Mouse (Mus musculus) left cerebral cortex, adult 8-10 months (tissue): Measurements from ENCODE around the gene Ube2t. TPM values are rescaled to one million over a fixed set of nuclear protein-coding genes. Genes with fewer than 3 reads are reported as not detected.

Experiments
- total RNA-seq, 4 experiments: library from RNA; stranded (reverse); gene quantifications; 2 replicates each; pipeline ENCODE4 v1.2.4; 2022

The Ube2t gene
- total RNA-seq, 4 experiments from 2014 or later = 0.84 to 2.7 (median 1.7) TPM

Other genes with a start within 250 kb of the Ube2t start
- gene Ppp1r12b, start 6.6 kb upstream of the Ube2t start, total RNA-seq = 10 to 100 TPM; 70.1 to 85.0 (median 73.8) TPM
- gene Lgr6, start 142.7 kb downstream of the Ube2t start, total RNA-seq = 1 to 10 TPM; 1.2 to 2.4 (median 1.7) TPM
- 1 to 10 TPM; 1.3 to 1.5 (median 1.3) TPM for gene Ptpn7, start 170.1 kb downstream of the Ube2t start, total RNA-seq
- gene Arl8a, start 184.3 kb downstream of the Ube2t start, total RNA-seq = 100 to 1,000 TPM; 255 to 276 (median 267) TPM
- 100 to 1,000 TPM; 177 to 205 (median 196) TPM for gene Gpr37l1, start 205.1 kb downstream of the Ube2t start, total RNA-seq